Mouse (Mus musculus) megakaryocyte, embryonic 14.5 days (primary cell): Measurements from ENCODE around the gene Asic2.

ENCODE experiments used
- FLI1 ChIP-seq: IDR thresholded peaks from 2 replicates; pipeline ENCODE4 v1.6.1; 2012; ENCODE audit warnings: low read length, inconsistent platforms, mixed read lengths
- GATA1 ChIP-seq: IDR thresholded peaks from 3 replicates; pipeline ENCODE4 v1.6.1; 2012; ENCODE audit warnings: mixed read lengths, low read length, inconsistent platforms, borderline replicate concordance

GRCm38 (mm10) chr11:81996172-81996841 lies 28.1 kb upstream of the Asic2 start:
- TF ChIP-seq GATA1, result no peak
- no peak for TF ChIP-seq FLI1
